Mouse (Mus musculus): Measurements from ENCODE around the gene Lsm2. TPM values are rescaled to one million over a fixed set of nuclear protein-coding genes. Genes with fewer than 3 reads are reported as not detected.
A peak's percentile ranks its signal among the peaks of the same experiment; 100 is the strongest.
"Not testable (repeated sequence)": the region's sequence is repeated elsewhere in the genome, so short reads cannot be mapped to it uniquely, and the experiment has no call there.

Lsm2 gene
- polyA plus RNA-seq, 1 experiment from 2014 or later = 211 TPM

DNA sequence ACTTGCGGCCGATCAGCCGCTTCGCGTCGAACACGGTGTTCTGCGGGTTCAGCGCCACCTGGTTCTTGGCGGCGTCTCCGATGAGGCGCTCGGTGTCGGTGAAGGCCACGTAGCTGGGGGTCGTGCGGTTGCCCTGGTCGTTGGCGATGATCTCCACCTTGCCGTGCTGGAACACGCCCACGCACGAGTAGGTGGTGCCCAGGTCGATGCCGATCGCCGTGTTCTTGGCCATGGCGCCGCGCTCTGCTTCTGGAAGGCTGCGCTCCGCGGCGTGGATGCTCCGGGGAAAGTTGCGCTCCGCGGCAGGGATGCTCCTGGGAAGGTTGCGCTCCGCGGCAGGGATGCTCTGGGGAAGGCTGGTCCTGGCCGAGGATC, 10.0 kb upstream of the Lsm2 start:
- Histone ChIP-seq H3K4me3 (ENCODE audit: low read depth, low read length) (peak overlapping the region; percentile 25; the same call in 1 of the 2 replicates), H3K4me2 (ENCODE audit: low read depth) (peak overlapping the region; percentile 69), H3K27me3 (ENCODE audit: control insufficient read depth, insufficient read depth, low read length) (peaks cover 21% of the 10 kb centered on the region)
- ATAC-seq (ENCODE audit: insufficient read depth, low FRiP score, low TSS enrichment) = peak; percentile 43; the same call in 1 of the 2 replicates
- not testable (repeated sequence) for DNase-seq (ENCODE audit: low spot score); H3K9ac ChIP-seq (ENCODE audit: low read length); H3K9me3 ChIP-seq (ENCODE audit: control insufficient read depth, low read length); H3K36me3 ChIP-seq (ENCODE audit: control insufficient read depth, insufficient read depth, low read length); H3K27ac ChIP-seq (ENCODE audit: low read depth, low read length); H3K4me1 ChIP-seq (ENCODE audit: control insufficient read depth, insufficient read depth, low read length)
- WGBS = 0% methylated on average over 6 of the region's 43 CpGs

- WGBS = under 1% methylated on average over 28 of the region's 33 CpGs
- not testable (repeated sequence) for H3K9me3 ChIP-seq (ENCODE audit: control insufficient read depth, low read length)
These were observed 9.5 kb upstream of the Lsm2 start, which contains the start of the genes Hspa1a and Hspa1l for GRCm38 (mm10) chr17:34972069-34972749. Gene Hspa1a, minus strand, starts transcription at chr17:34972156. Gene Hspa1l, plus strand, starts transcription at chr17:34972703.

DNA sequence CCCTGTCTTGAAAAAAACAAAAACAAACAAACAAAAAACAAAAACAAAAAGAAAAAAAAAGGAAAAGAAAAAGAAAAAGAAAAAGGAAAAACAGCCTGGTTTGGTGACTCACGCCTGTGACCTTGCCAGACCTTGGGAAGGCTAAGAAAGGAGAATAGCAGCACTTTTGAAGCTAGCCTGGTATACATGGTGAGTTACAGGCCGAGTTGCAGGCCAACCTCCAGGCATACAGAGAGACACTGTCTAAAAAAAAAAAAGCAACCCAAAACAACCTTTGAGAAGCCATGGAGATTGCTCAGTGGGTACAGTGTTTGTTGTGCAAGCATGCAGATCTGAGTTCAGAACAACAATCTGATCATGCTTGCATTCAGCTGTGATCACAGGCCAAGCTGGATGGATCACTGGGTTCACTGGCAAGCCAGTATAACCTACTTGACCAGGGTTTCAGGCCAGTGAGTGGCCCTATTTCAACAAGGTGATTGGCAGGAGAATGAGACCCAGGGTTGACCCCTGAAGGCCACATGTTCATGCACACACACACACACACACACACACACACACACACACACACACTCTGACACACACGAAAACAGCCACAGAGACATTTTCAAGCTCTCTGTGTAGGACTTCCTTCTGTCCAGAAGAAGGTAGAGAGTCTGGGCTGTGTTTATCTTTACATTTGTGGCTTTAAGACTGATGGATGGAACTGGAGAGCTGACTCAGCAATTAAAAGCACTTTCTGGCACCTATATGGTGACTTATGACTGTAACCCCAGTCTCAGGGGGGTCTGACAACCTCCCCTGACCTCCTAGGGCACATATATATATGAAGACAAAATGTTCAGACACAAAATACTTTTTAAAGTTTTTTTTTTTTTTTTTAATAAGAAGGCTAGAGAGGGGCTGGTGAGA, 5.8 kb upstream of the Lsm2 start:
- no peak overlapping the region for H3K9ac ChIP-seq (ENCODE audit: low read length)
- no peak overlapping the region for H3K4me2 ChIP-seq (ENCODE audit: low read depth)
- DNase-seq (ENCODE audit: low spot score) (no peak), ATAC-seq (ENCODE audit: insufficient read depth, low FRiP score, low TSS enrichment) (no peak)
- no peaks in the 10 kb centered on the region for H3K27me3 ChIP-seq (ENCODE audit: control insufficient read depth, insufficient read depth, low read length)
- H3K4me3 ChIP-seq (ENCODE audit: low read depth, low read length) = no peak overlapping the region
- no peaks in the 10 kb centered on the region for H3K9me3 ChIP-seq (ENCODE audit: control insufficient read depth, low read length)
- H3K27ac ChIP-seq (ENCODE audit: low read depth, low read length) = no peak overlapping the region
- 81% methylated on average over 3 of the region's 3 CpGs for WGBS
- H3K4me1 ChIP-seq (ENCODE audit: control insufficient read depth, insufficient read depth, low read length) = peaks cover 1% of the 10 kb centered on the region
- H3K36me3 ChIP-seq (ENCODE audit: control insufficient read depth, insufficient read depth, low read length) = no peaks in the 10 kb centered on the region

More at GRCm38 (mm10) chr17:34972069-34972749, 9.5 kb upstream of the Lsm2 start, which contains the start of the genes Hspa1a and Hspa1l:
- Histone ChIP-seq H3K27me3 (ENCODE audit: control insufficient read depth, insufficient read depth, low read length) (peaks cover 21% of the 10 kb centered on the region), H3K4me2 (ENCODE audit: low read depth) (peak within 1 kb of the TSS; percentile 69), H3K9ac (ENCODE audit: low read length) (peak within 1 kb of the TSS; percentile 31; the same call in 1 of the 2 replicates), H3K4me3 (ENCODE audit: low read depth, low read length) (peak within 1 kb of the TSS; percentile 36)
- not testable (repeated sequence) for H3K4me1 ChIP-seq (ENCODE audit: control insufficient read depth, insufficient read depth, low read length); H3K27ac ChIP-seq (ENCODE audit: low read depth, low read length); H3K36me3 ChIP-seq (ENCODE audit: control insufficient read depth, insufficient read depth, low read length)
- DNase-seq (ENCODE audit: low spot score) = peak; percentile 66
- ATAC-seq (ENCODE audit: insufficient read depth, low FRiP score, low TSS enrichment) = peak; percentile 90

GRCm38 (mm10) chr17:34977000-34977399, 4.7 kb upstream of the Lsm2 start:
- Histone ChIP-seq H3K4me2 (ENCODE audit: low read depth) (no peak overlapping the region), H3K36me3 (ENCODE audit: control insufficient read depth, insufficient read depth, low read length) (no peaks in the 10 kb centered on the region), H3K4me3 (ENCODE audit: low read depth, low read length) (no peak overlapping the region), H3K9ac (ENCODE audit: low read length) (no peak overlapping the region), H3K27me3 (ENCODE audit: control insufficient read depth, insufficient read depth, low read length) (no peaks in the 10 kb centered on the region), H3K9me3 (ENCODE audit: control insufficient read depth, low read length) (no peaks in the 10 kb centered on the region), H3K27ac (ENCODE audit: low read depth, low read length) (no peak overlapping the region), H3K4me1 (ENCODE audit: control insufficient read depth, insufficient read depth, low read length) (peaks cover 3% of the 10 kb centered on the region)
- 94% methylated on average over 20 of the region's 20 CpGs for WGBS
- DNase-seq (ENCODE audit: low spot score) = no peak
- no peak for ATAC-seq (ENCODE audit: insufficient read depth, low FRiP score, low TSS enrichment)

GRCm38 (mm10) chr17:34978239-34978638, 3.4 kb upstream of the Lsm2 start:
- Histone ChIP-seq H3K4me2 (ENCODE audit: low read depth) (no peak overlapping the region), H3K9ac (ENCODE audit: low read length) (no peak overlapping the region), H3K9me3 (ENCODE audit: control insufficient read depth, low read length) (no peaks in the 10 kb centered on the region), H3K27ac (ENCODE audit: low read depth, low read length) (no peak overlapping the region), H3K4me1 (ENCODE audit: control insufficient read depth, insufficient read depth, low read length) (peaks cover 10% of the 10 kb centered on the region), H3K27me3 (ENCODE audit: control insufficient read depth, insufficient read depth, low read length) (no peaks in the 10 kb centered on the region), H3K36me3 (ENCODE audit: control insufficient read depth, insufficient read depth, low read length) (no peaks in the 10 kb centered on the region), H3K4me3 (ENCODE audit: low read depth, low read length) (no peak overlapping the region)
- 91% methylated on average over 27 of the region's 27 CpGs for WGBS
- ATAC-seq (ENCODE audit: insufficient read depth, low FRiP score, low TSS enrichment) = no peak
- no peak for DNase-seq (ENCODE audit: low spot score)

DNA sequence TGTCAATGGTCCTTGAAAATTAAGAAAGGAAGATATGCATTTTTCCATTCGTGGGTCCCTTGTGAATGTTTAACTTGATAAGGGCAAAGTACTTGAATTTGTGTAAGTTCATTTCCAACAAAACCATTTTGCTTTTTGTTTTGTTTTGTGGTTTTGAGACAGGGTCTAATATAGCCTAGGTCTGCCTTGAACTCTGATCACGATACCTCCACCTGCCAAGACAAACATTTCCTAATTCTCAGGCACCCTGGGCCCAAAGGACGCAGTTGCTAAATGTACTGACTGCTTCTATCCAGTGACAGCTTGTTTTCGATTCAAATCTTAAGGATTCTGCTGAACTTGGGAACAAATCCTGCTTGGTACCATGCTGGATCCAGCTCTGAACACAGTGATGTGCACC, 2.0 kb upstream of the Lsm2 start:
- Histone ChIP-seq H3K27me3 (ENCODE audit: control insufficient read depth, insufficient read depth, low read length) (no peaks in the 10 kb centered on the region), H3K4me1 (ENCODE audit: control insufficient read depth, insufficient read depth, low read length) (peaks cover 10% of the 10 kb centered on the region), H3K36me3 (ENCODE audit: control insufficient read depth, insufficient read depth, low read length) (no peaks in the 10 kb centered on the region), H3K9ac (ENCODE audit: low read length) (no peak overlapping the region), H3K4me3 (ENCODE audit: low read depth, low read length) (no peak overlapping the region), H3K4me2 (ENCODE audit: low read depth) (no peak overlapping the region), H3K27ac (ENCODE audit: low read depth, low read length) (no peak overlapping the region), H3K9me3 (ENCODE audit: control insufficient read depth, low read length) (no peaks in the 10 kb centered on the region)
- DNase-seq (ENCODE audit: low spot score) (no peak), ATAC-seq (ENCODE audit: insufficient read depth, low FRiP score, low TSS enrichment) (no peak)
- 90% methylated on average over 4 of the region's 4 CpGs for WGBS

DNA sequence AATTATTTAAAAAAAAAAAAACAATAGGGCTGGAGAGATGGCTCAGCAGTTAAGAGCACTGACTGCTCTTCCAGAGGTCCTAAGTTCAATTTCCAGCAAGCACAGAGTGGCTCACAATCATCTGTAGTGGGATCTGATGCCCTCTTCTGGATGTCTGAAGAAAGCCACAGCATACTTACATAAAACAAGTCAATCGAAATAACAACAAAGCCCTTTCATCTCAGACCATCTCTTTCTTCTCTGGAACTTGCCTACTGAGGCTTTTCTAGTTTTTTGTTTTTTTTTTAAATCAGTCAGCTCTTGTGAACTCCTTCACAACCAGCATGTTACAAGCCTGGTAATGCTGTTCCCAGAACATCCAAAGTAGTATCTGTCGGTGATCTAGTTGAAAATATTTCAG, 1.0 kb upstream of the Lsm2 start:
- H3K9me3 ChIP-seq (ENCODE audit: control insufficient read depth, low read length) = no peaks in the 10 kb centered on the region
- peak overlapping the region; percentile 71 for H3K4me2 ChIP-seq (ENCODE audit: low read depth)
- peaks cover 2% of the 10 kb centered on the region; the same call in 1 of the 2 replicates for H3K36me3 ChIP-seq (ENCODE audit: control insufficient read depth, insufficient read depth, low read length)
- peak overlapping the region; percentile 92 for H3K9ac ChIP-seq (ENCODE audit: low read length)
- peaks cover 10% of the 10 kb centered on the region for H3K4me1 ChIP-seq (ENCODE audit: control insufficient read depth, insufficient read depth, low read length)
- H3K27ac ChIP-seq (ENCODE audit: low read depth, low read length) = no peak overlapping the region
- DNase-seq (ENCODE audit: low spot score) = peak; percentile 9
- WGBS = 17% methylated on average over 2 of the region's 2 CpGs
- peak overlapping the region; percentile 89 for H3K4me3 ChIP-seq (ENCODE audit: low read depth, low read length)
- H3K27me3 ChIP-seq (ENCODE audit: control insufficient read depth, insufficient read depth, low read length) = no peaks in the 10 kb centered on the region
- ATAC-seq (ENCODE audit: insufficient read depth, low FRiP score, low TSS enrichment) = no peak

- Histone ChIP-seq H3K36me3 (ENCODE audit: control insufficient read depth, insufficient read depth, low read length) (peaks cover 6% of the 10 kb centered on the region), H3K4me1 (ENCODE audit: control insufficient read depth, insufficient read depth, low read length) (peaks cover 10% of the 10 kb centered on the region), H3K4me3 (ENCODE audit: low read depth, low read length) (peak overlapping the region; percentile 89), H3K27me3 (ENCODE audit: control insufficient read depth, insufficient read depth, low read length) (no peaks in the 10 kb centered on the region), H3K9me3 (ENCODE audit: control insufficient read depth, low read length) (no peaks in the 10 kb centered on the region), H3K9ac (ENCODE audit: low read length) (peak overlapping the region; percentile 92), H3K4me2 (ENCODE audit: low read depth) (peak overlapping the region; percentile 71), H3K27ac (ENCODE audit: low read depth, low read length) (peak overlapping the region; percentile 89)
- WGBS = under 1% methylated on average over 15 of the region's 15 CpGs
- no peak for DNase-seq (ENCODE audit: low spot score)
- ATAC-seq (ENCODE audit: insufficient read depth, low FRiP score, low TSS enrichment) = no peak; the same call in 1 of the 2 replicates
These were observed 666 bp downstream of the Lsm2 start for GRCm38 (mm10) chr17:34982328-34982727.

All from neural tube, embryonic 11.5 days (tissue).